Mouse (Mus musculus) thymus, postnatal 10 days (tissue): ENCODE measurements around the gene Arg2.
"Not testable (repeated sequence)": the region's sequence is repeated elsewhere in the genome, so short reads cannot be mapped to it uniquely, and the experiment has no call there.

Source experiments
- DNase-seq, 2 experiments: peaks; one replicate each; pipeline ENCODE4 v3.0.0; 2021; ENCODE audit warnings: low spot score in 2 of 2

Arg2 gene

DNA sequence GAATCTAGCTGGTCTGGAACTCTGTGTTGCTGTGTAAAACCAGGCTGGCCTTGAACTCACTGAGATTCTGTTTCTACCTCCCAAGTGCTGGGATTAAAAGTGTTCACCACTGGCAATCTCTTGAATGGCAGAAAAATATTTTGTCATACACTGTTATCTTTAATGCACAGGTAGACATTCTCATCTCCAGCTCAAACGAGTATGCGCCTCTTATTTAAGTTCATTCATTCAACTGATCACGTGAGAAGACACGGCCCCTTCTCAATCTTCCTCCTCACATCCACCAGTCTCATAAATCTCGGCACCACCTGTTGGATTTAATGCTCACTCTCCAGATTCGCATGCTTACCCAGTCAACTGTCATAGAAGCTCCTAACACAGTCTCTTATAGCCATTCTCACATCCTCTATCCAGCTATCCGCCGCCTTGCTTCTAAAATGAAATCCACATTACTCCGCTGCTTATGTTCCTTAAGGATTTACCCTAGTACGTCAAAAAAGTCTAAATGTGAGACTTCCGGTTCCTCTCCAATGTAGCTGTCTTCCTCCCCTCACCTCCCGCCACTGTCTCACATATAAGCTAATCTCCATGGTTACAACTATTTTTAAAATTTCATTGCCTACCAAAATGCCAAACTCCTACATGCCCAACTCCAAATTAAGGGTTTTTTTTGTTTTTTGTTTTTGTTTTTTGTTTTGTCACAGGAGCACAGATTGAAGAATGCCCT lies 40.9 kb downstream of the Arg2 start:
- DNase-seq: no peak

- DNase-seq: peak; percentile 81 to 84
These were observed 41.7 kb downstream of the Arg2 start, which contains the start of gene Vti1b for GRCm38 (mm10) chr12:79172019-79172941. Vti1b (minus strand) TSS chr12:79172667.

GRCm38 (mm10) chr12:79173721-79174120 lies 43.1 kb downstream of the Arg2 start:
- no peak for DNase-seq

DNA sequence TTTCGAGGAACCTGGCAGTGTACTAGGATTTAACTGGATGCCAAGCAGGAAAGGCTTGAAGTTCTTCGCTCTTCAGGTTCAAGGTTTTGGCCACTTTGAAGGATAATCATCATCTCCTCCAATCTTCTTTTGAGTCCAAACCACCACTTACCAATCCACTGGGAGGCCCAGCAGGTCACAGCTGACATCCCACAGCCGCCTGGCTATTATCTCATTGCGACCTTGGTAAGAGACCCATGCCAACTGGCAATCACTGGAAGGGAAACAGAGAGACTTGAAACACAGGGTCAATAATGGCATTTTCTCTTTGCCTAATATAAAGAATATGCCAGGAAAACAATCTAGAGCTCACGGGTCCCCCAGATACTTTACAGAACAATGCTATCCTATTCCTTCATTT lies 45.4 kb downstream of the Arg2 start:
- DNase-seq: no peak

GRCm38 (mm10) chr12:79185160-79185559 lies 54.6 kb downstream of the Arg2 start:
- not testable (repeated sequence) for DNase-seq

GRCm38 (mm10) chr12:79190931-79191673 lies 60.5 kb downstream of the Arg2 start:
- DNase-seq: peak; percentile 43 to 48

- DNase-seq: peak; percentile 69 to 79
These were observed 61.1 kb downstream of the Arg2 start for GRCm38 (mm10) chr12:79191701-79192100.

DNA sequence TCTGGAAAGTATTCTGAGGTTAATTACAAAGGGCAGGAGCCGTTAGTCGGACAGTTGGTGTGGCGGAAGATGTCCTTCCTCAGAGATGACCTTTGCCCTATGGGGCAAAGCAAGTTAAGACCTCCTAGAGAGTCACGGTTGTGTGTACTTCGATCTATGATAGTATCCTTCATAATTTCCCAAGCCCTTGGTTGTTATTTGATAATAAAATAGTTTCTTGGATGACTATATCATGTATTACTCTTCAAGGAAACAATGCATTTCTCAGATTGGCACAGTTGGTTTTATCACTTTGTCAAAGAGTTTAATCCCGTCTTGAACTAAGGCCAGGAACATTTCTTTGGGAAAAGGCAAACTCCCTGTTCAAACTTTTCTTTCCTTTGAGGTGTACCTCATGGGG lies 61.6 kb downstream of the Arg2 start, which contains the start of gene Rdh11:
Rdh11 (minus strand) TSS at position 101 of the 400 bp plus-strand sequence.
- DNase-seq: no peak

DNA sequence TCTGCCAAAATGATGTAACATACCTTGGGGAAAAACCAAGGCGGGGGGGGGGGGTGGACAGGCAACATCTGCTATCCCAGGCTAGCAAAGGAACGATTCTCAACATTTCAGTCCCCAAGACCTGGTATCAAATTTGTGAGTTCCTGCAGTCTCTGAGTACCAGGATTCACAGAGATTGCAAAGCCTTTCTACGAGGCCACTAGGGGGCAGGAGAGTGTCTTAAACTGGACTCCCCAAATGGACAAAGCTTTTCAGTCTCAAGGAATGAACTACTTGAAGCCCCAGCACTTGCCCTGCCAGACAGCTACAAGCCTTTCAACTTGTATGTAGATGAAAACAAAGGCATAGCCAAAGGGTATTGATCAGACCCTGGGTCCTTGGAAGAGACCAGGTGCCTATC lies 62.9 kb downstream of the Arg2 start:
- peak; percentile 12 to 55 for DNase-seq

GRCm38 (mm10) chr12:79197105-79197504 lies 66.5 kb downstream of the Arg2 start:
- DNase-seq: no peak

- DNase-seq: no peak
These were observed 71.3 kb downstream of the Arg2 start for GRCm38 (mm10) chr12:79201882-79202281.
